In the genomic region with DNA sequence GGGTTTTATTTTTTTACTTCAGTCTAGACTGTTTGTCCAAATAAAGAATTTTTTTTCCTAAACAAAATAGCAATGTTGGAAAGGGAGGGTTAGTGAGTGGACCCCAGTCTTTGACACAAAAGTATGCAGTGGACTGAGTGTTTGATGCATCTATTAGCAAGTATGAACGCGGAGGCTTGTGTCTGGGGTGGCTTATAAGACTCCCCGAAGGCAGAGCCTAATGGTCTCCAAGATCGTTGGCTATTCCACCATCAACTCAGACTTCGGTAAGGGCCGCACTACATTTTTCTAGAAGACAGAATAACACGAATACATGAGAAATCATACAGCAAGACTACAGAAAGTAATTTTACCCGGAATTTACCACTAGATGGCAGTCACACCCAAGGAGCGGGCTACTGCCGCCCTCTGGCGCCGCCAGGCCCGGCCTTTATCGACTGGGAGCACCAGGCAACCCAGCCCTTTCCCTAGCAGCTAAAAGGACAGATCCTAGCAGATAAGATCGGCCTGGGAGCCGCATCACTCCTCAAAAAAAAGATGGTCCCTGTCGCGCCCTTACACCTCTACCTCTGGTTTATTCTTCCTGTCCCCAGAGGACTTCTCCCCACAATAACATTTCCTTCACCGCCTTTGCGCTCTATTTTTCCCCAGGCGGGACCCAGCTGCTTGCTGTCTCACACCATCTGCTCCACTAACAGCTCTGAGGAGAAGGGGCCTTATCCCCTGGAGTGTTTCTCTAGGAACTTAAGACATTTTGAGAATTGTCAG, we compare ENCODE assay signal across 8 mouse cellular contexts. TPM values are rescaled to one million over a fixed set of nuclear protein-coding genes. Genes with fewer than 3 reads are reported as not detected.
DNase-seq lines count a peak whose midpoint lies in the region; ATAC-seq and TF ChIP-seq lines count a peak whose summit lies in the region.

No protein-coding gene starts in this region.

- peak overlapping the region; percentile 51 for H3K4me2 ChIP-seq in embryonic facial prominence, embryonic 13.5 days
- peak overlapping the region; percentile 37 for H3K4me2 ChIP-seq in kidney, embryonic 14.5 days (replicated peaks; ENCODE audit: low read depth, low read length)
- H3K4me2 ChIP-seq in limb, embryonic 14.5 days (replicated peaks; ENCODE audit: low read depth, low read length, severe bottlenecking): peak overlapping the region; percentile 23
- H3K4me2 ChIP-seq in myocyte (ENCODE audit: low read depth): peak overlapping the region; percentile 27
- peak overlapping the region; percentile 41; the same call in 1 of the 2 replicates for H3K4me2 ChIP-seq in stomach, embryonic 16.5 days (ENCODE audit: low read depth, low read length)

- WGBS in embryonic facial prominence, embryonic 13.5 days: 15% methylated on average over 21 of the region's 21 CpGs
- 12% methylated on average over 21 of the region's 21 CpGs for WGBS in kidney, embryonic 14.5 days
- WGBS in limb, embryonic 14.5 days: 12% methylated on average over 21 of the region's 21 CpGs
- WGBS in stomach, embryonic 16.5 days: 13% methylated on average over 21 of the region's 21 CpGs

- H3K4me3 ChIP-seq in embryonic facial prominence, embryonic 13.5 days: no peak overlapping the region
- peak overlapping the region; percentile 1; the same call in 1 of the 2 replicates for H3K4me3 ChIP-seq in kidney, embryonic 14.5 days (ENCODE audit: low read length)
- no peak overlapping the region for H3K4me3 ChIP-seq in limb, embryonic 14.5 days (replicated peaks; ENCODE audit: low read length)
- H3K4me3 ChIP-seq in myocyte: no peak overlapping the region
- H3K4me3 ChIP-seq in stomach, embryonic 16.5 days (replicated peaks; ENCODE audit: low read length): no peak overlapping the region; the same call in 1 of the 2 replicates

- H3K79me2 ChIP-seq in myocyte (ENCODE audit: control insufficient read depth, insufficient read depth): no peaks in the 10 kb centered on the region

- no peaks in the 10 kb centered on the region for H3K36me3 ChIP-seq in embryonic facial prominence, embryonic 13.5 days
- no peaks in the 10 kb centered on the region for H3K36me3 ChIP-seq in kidney, embryonic 14.5 days (ENCODE audit: control insufficient read depth, insufficient read depth, low read length)
- no peaks in the 10 kb centered on the region for H3K36me3 ChIP-seq in limb, embryonic 14.5 days (ENCODE audit: control insufficient read depth, insufficient read depth, low read length)
- H3K36me3 ChIP-seq in myocyte (ENCODE audit: control insufficient read depth, insufficient read depth): no peaks in the 10 kb centered on the region
- H3K36me3 ChIP-seq in stomach, embryonic 16.5 days (ENCODE audit: control insufficient read depth, insufficient read depth, low read length): no peaks in the 10 kb centered on the region

- TF ChIP-seq POLR2A in limb, embryonic 14.5 days (IDR thresholded peaks at IDR 0.05; ENCODE audit: borderline replicate concordance, extremely low read depth, insufficient read depth, insufficient read length): no peak
- no peak for TF ChIP-seq POLR2A in myocyte (IDR thresholded peaks at IDR 0.05; ENCODE audit: insufficient read length, low read depth)

- DNase-seq in 3T3-L1 (ENCODE audit: low read depth, low spot score): peak; percentile 79
- DNase-seq in adrenal gland, postnatal 36 days: peak; percentile 75 to 80
- DNase-seq in heart, adult 9 months (ENCODE audit: low spot score in 2 of 2): peak; percentile 31 to 59
- peak; percentile 92 for DNase-seq in limb, embryonic 14.5 days (ENCODE audit: low spot score)

- ATAC-seq in embryonic facial prominence, embryonic 13.5 days (ENCODE audit: insufficient number of reproducible peaks, insufficient read depth, low FRiP score, low TSS enrichment, low read depth): no peak; the same call in 1 of the 2 replicates
- peak; percentile 86 for ATAC-seq in kidney, embryonic 14.5 days (ENCODE audit: low FRiP score, low TSS enrichment)
- ATAC-seq in limb, embryonic 14.5 days (ENCODE audit: low FRiP score, low read depth): peak; percentile 67
- ATAC-seq in stomach, embryonic 16.5 days (ENCODE audit: insufficient read depth, low FRiP score): peak; percentile 70

- no peaks in the 10 kb centered on the region for H3K27me3 ChIP-seq in embryonic facial prominence, embryonic 13.5 days
- H3K27me3 ChIP-seq in kidney, embryonic 14.5 days (ENCODE audit: control insufficient read depth, insufficient read depth, low read length): no peaks in the 10 kb centered on the region
- H3K27me3 ChIP-seq in limb, embryonic 14.5 days (ENCODE audit: control insufficient read depth, insufficient read depth, low read length): no peaks in the 10 kb centered on the region
- H3K27me3 ChIP-seq in myocyte (ENCODE audit: control insufficient read depth, insufficient read depth, insufficient read length): peaks cover 14% of the 10 kb centered on the region
- H3K27me3 ChIP-seq in stomach, embryonic 16.5 days (ENCODE audit: control insufficient read depth, insufficient read depth, low read length): no peaks in the 10 kb centered on the region

- peak overlapping the region; percentile 54; the same call in 1 of the 2 replicates for H3K9ac ChIP-seq in embryonic facial prominence, embryonic 13.5 days
- peak overlapping the region; percentile 40; the same call in 1 of the 2 replicates for H3K9ac ChIP-seq in kidney, embryonic 14.5 days (ENCODE audit: low read depth, low read length)
- 0 out of 2 replicates have a peak overlapping the region, but pooled peaks have one; percentile 34 for H3K9ac ChIP-seq in limb, embryonic 14.5 days (ENCODE audit: low read depth, low read length, severe bottlenecking)
- peak overlapping the region; percentile 60 for H3K9ac ChIP-seq in stomach, embryonic 16.5 days (ENCODE audit: low read length)

- no peak overlapping the region for H3ac ChIP-seq in myocyte (ENCODE audit: control insufficient read depth, insufficient read length)

- H3K4me1 ChIP-seq in embryonic facial prominence, embryonic 13.5 days: peaks cover 4% of the 10 kb centered on the region
- H3K4me1 ChIP-seq in kidney, embryonic 14.5 days (ENCODE audit: control insufficient read depth, insufficient read depth, low read length): no peaks in the 10 kb centered on the region
- H3K4me1 ChIP-seq in limb, embryonic 14.5 days (ENCODE audit: control insufficient read depth, insufficient read depth, low read length): no peaks in the 10 kb centered on the region
- H3K4me1 ChIP-seq in stomach, embryonic 16.5 days (ENCODE audit: control insufficient read depth, insufficient read depth, low read length): peaks cover 8% of the 10 kb centered on the region; the same call in 1 of the 2 replicates

- no peak overlapping the region for H3K27ac ChIP-seq in embryonic facial prominence, embryonic 13.5 days
- H3K27ac ChIP-seq in kidney, embryonic 14.5 days (ENCODE audit: low read depth, low read length): no peak overlapping the region
- H3K27ac ChIP-seq in limb, embryonic 14.5 days (replicated peaks; ENCODE audit: low read depth, low read length): no peak overlapping the region
- H3K27ac ChIP-seq in stomach, embryonic 16.5 days (ENCODE audit: low read length): peak overlapping the region; percentile 55; the same call in 1 of the 2 replicates

- H3K9me3 ChIP-seq in embryonic facial prominence, embryonic 13.5 days: no peaks in the 10 kb centered on the region
- H3K9me3 ChIP-seq in kidney, embryonic 14.5 days (ENCODE audit: control insufficient read depth, low read length): no peaks in the 10 kb centered on the region
- no peaks in the 10 kb centered on the region for H3K9me3 ChIP-seq in limb, embryonic 14.5 days (ENCODE audit: control insufficient read depth, low read length)
- H3K9me3 ChIP-seq in stomach, embryonic 16.5 days (replicated peaks; ENCODE audit: control insufficient read depth, low read length): no peaks in the 10 kb centered on the region

TF ChIP-seq in myocyte, 11 proteins besides CTCF, POLR2A, EP300 and RAD21:
- TF ChIP-seq USF1 (IDR thresholded peaks at IDR 0.05; ENCODE audit: low read depth): no peak
- TF ChIP-seq TCF12 (IDR thresholded peaks at IDR 0.05; ENCODE audit: insufficient read depth, poor library complexity, severe bottlenecking): no peak
- TF ChIP-seq MYOG (IDR thresholded peaks at IDR 0.05; ENCODE audit: control insufficient read depth in 1 of 3, insufficient read depth in 1 of 3, insufficient read length in 2 of 3, low read depth in 2 of 3): no peak
- TF ChIP-seq SRF (IDR thresholded peaks at IDR 0.05; ENCODE audit: control insufficient read depth, insufficient read length, low read depth): no peak
- no peak for TF ChIP-seq POLR2AphosphoS2 (IDR thresholded peaks at IDR 0.05; ENCODE audit: insufficient read length, low read depth)
- no peak for TF ChIP-seq MYOD1 (IDR thresholded peaks at IDR 0.05; ENCODE audit: control insufficient read depth in 1 of 3, insufficient read length in 2 of 3, low read depth in 2 of 3)

RNA-seq across cellular contexts. Expression of a gene that starts 6.0 kb away (rescaled TPM):
- 1 to 10 TPM; 6.9 to 7.9 TPM for total RNA-seq in adrenal gland, postnatal 36 days (2021)
- polyA plus RNA-seq in embryonic facial prominence, embryonic 13.5 days (2015; fragmentation: Nextera tagmentation; extraction: Ambion mirVana): 0.51 and 0.92 TPM in 2 replicates
- polyA plus RNA-seq in kidney, embryonic 14.5 days (2014; fragmentation: Nextera tagmentation; extraction: Ambion mirVana): 0.22 and 0.23 TPM in 2 replicates
- polyA plus RNA-seq in limb, embryonic 14.5 days (2012; rRNA removed): 0.14 and 0.23 TPM in 2 replicates
- 0.17 and 0.18 TPM in 2 replicates for polyA plus RNA-seq in limb, embryonic 14.5 days (2014; fragmentation: Nextera tagmentation; extraction: Ambion mirVana)
- not detected for polyA plus RNA-seq in myocyte (2012; fragmentation: generic; extraction: Trizol)
- polyA plus RNA-seq in stomach, embryonic 16.5 days (2015; fragmentation: Nextera tagmentation; extraction: Ambion mirVana): 6.9 and 7.0 TPM in 2 replicates

RNA-seq across cellular contexts. Expression of a gene that starts 50.6 kb away (rescaled TPM):
- total RNA-seq in adrenal gland, postnatal 36 days (2021): not detected
- not detected in 2 replicates for polyA plus RNA-seq in embryonic facial prominence, embryonic 13.5 days (2015; fragmentation: Nextera tagmentation; extraction: Ambion mirVana)
- polyA plus RNA-seq in kidney, embryonic 14.5 days (2014; fragmentation: Nextera tagmentation; extraction: Ambion mirVana): not detected in 2 replicates
- polyA plus RNA-seq in limb, embryonic 14.5 days (2012; rRNA removed): not detected in 2 replicates
- not detected in 2 replicates for polyA plus RNA-seq in limb, embryonic 14.5 days (2014; fragmentation: Nextera tagmentation; extraction: Ambion mirVana)
- not detected for polyA plus RNA-seq in myocyte (2012; fragmentation: generic; extraction: Trizol)
- 0.91 and 1.0 TPM in 2 replicates for polyA plus RNA-seq in stomach, embryonic 16.5 days (2015; fragmentation: Nextera tagmentation; extraction: Ambion mirVana)
